Mouse (Mus musculus) megakaryocyte progenitor cell, adult 5-6 weeks (primary cell): Measurements from ENCODE around the gene Thap7. TPM values are rescaled to one million over a fixed set of nuclear protein-coding genes. Genes with fewer than 3 reads are reported as not detected.
A peak's percentile ranks its signal among the peaks of the same experiment; 100 is the strongest.
"Not testable (repeated sequence)": the region's sequence is repeated elsewhere in the genome, so short reads cannot be mapped to it uniquely, and the experiment has no call there.

Experiments used
- ATAC-seq: replicated peaks from 2 replicates; pipeline ENCODE4 v1.8.0; 2016; ENCODE audit warnings: mild to moderate bottlenecking, moderate TSS enrichment, inconsistent platforms; ENCODE audit not compliant: poor library complexity
- total RNA-seq, 2 experiments: library from RNA; stranded (forward) in 1 of 2; stranded (reverse) in 1 of 2; fragments of 157-497, 149-512 nt in 1 of 2; fragments of 200-1000 nt in 1 of 2; gene quantifications; 2 replicates each; pipeline versions ENCODE4 v1.2.3 to v1.2.4; 2015 to 2017

The Thap7 gene
- total RNA-seq, 2 experiments from 2014 or later = 8.9 to 28.9 TPM

- no peak for ATAC-seq
These were observed 1.9 kb upstream of the Thap7 start for GRCm38 (mm10) chr16:17532676-17533329.

DNA sequence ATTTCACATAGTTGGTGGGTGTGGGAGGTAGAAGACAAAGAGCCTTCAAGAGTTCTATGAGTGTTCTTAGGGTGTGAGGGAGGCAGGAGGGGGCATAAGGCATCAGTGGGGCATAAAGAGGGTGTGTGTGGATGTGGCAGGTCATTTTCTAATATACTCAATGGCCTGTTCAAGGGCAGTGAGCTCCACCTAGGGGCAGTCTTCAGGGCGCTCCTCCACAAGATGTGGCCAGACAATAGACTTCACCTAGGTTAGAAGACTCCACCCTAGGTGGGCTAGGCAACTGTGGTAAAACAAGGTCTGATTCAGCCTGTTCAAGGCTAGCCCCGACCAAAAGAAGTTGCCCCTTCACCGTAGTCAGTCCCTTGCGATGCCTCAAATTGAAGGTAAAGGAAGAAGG, 1.3 kb upstream of the Thap7 start:
- peak; percentile 42 for ATAC-seq

GRCm38 (mm10) chr16:17529981-17530586, 852 bp downstream of the Thap7 start:
- no peak; the same call in 1 of the 2 replicates for ATAC-seq

GRCm38 (mm10) chr16:17528276-17528675, 2.7 kb downstream of the Thap7 start:
- ATAC-seq = no peak

DNA sequence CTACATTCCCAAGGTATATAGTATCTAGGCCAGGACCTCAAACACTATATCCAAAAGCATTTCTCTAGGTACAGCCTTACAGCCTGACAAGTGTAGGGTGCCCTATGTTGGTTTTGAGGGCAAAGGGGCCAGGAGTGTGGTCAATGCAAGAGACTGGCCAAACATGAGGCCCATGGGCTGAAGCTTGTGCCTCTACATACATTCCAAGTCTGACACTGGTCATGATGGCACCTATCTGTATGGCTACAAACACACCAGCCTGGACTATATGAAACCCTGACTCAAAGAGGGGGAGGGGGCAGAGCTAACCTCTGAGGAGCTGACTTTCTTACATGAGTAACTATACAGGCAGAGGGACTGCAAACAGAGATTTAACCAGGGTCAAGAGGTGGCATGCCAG, 3.3 kb downstream of the Thap7 start:
- ATAC-seq = no peak

- ATAC-seq = no peak
These were observed 4.7 kb downstream of the Thap7 start for GRCm38 (mm10) chr16:17526223-17526622.

DNA sequence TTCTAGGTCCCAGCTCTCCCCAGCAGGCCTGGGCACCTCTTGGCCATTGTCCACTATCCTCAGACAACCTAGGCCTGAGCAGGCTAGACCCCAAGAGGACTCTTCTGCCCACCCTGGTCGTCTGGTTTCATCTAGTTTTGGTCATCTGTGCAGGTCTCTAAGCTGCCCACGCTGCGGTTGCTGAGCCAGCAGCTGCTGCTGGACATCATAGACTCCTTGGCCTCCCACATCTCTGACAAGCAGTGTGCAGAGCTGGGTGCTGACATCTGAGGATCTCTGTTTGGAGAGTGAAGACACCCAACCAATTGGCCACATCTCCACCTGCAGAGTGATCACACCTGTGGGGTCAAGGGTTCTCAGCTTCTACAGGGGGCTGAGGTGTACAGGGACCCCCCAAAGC, 5.4 kb downstream of the Thap7 start:
- no peak for ATAC-seq

DNA sequence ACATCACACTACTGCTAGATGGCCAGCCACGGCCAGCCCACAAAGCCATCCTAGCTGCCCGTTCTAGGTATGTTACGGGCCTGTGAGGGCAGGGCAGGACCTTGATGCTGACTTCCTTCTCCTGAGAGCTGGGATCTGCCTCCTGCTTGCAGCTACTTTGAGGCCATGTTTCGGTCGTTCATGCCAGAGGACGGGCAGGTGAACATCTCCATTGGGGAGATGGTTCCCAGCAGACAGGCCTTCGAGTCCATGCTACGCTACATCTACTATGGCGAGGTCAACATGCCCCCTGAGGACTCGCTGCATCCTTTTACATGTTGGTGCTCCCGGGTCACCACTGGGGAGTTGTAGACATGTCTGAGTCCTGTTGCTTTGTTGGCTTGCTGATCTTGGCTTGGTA, 6.8 kb downstream of the Thap7 start:
- no peak for ATAC-seq

- ATAC-seq = no peak
These were observed 12.0 kb downstream of the Thap7 start for GRCm38 (mm10) chr16:17518910-17519309.

- ATAC-seq = no peak
These were observed 19.5 kb downstream of the Thap7 start for GRCm38 (mm10) chr16:17511431-17511830.

- ATAC-seq = no peak
These were observed 20.2 kb downstream of the Thap7 start for GRCm38 (mm10) chr16:17510686-17511085.

DNA sequence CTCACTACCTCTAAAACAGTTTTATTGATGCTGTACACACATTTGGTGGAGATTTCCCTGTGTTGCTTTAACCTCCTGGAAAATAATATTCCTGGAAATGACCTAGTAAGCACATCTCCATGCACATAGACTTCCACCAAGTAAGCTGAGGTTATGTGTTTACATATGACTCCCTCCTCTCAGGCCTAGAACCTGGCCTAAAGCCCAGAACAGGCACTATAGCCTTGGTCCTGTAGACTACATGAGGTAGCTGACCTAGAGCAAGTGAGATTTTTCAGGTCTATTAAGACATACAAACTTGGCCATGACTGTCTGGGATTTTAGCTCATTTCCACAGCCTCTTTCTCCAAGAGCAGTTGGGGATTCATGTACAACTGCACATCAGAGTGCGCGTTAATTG, 20.8 kb downstream of the Thap7 start:
- no peak for ATAC-seq

DNA sequence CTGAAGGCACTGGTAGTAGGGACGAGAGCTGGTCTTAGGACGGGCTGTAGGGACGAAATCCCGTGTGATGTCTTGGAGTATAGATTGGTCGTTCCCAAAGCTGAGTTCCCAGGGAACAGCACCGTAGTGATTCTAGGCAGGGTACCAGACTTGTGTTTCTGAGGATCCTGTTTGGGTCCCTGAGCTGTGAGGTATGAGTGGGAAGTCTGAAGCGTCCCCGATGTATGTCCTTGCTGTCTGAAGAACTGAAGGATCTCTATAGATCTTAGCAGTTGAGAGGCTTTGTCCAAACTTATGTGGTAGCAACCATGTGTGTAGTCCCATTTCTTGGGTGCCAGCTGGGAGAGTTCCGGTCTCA, 21.7 kb downstream of the Thap7 start:
- ATAC-seq = no peak

DNA sequence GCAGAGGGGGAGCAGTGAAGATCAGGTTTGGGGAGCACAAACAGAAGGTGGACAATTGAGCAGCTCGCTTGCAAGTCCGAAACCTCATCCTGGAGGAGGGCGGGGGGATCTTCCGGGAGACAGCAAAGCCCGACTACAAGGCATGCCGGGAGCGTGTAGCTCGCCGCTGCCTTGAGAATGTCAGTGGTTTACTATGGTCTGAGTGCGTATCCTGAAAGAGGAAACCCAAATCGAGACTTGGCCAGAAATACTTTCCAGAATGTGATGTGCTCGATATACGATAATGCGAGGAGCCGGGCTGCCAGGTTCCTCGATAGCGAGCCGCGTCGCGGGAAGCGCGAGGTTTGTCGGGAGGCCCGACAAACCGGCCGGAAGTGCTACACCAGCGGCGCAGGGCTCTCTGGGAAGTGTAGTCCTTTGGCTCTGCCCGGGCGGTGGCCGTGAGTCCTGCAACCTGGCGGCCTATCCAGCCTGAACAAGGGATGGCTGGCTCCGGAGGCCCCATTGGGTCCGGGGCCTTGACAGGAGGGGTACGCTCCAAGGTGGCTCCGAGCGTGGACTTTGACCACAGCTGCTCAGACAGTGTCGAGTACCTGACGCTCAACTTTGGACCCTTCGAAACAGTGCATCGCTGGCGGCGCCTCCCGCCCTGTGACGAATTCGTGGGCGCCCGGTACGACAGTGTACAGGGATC, 22.2 kb downstream of the Thap7 start, which contains the start of gene Lztr1:
Gene Lztr1, plus strand, starts transcription at position 143 of the 694 bp plus-strand sequence.
- ATAC-seq = peak; percentile 93

DNA sequence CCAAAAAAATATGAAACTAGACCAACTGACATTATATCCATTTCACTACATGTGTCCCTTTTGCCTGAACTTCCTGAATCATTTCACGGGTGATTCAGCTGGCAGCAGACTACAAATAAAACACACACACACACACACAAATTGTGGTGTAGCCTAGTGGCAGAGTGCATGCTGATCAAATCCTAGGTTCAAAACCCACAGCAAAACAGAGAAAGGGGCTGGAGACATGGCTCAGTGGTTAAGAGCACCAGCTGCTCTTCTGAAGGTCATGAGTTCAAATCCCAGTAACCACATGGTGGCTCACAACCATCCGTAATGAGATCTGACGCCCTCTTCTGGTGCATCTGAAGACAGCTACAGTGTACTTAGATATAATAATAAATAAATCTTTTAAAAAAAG, 22.9 kb downstream of the Thap7 start:
- not testable (repeated sequence) for ATAC-seq

DNA sequence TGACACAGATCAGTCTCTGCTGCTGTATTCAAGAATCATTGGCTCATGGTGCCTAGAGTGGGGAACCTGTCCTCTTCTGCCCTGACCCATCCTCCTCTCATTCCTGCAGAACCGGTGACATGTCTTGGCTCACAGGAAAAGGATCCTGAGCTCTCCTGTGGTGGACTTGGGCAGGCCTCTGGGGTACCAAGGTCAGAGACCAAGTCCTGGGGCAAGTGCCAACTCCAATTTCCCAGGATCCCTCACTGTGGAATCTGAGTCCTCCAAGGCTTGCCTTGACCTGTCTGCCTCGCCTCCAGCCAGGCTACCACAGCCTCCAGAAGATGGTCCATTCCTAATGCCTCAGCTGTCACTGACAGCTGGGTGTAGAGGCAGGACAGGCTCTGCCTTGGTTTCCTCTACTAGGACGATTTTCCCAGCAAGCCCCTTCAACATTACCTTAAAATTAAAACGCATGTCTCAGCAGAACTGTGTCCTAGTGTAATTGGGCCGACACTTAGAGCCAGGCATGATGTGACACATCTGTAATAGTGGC, 23.9 kb downstream of the Thap7 start:
- ATAC-seq = no peak

- no peak for ATAC-seq
These were observed 28.3 kb downstream of the Thap7 start for GRCm38 (mm10) chr16:17502681-17503080.

DNA sequence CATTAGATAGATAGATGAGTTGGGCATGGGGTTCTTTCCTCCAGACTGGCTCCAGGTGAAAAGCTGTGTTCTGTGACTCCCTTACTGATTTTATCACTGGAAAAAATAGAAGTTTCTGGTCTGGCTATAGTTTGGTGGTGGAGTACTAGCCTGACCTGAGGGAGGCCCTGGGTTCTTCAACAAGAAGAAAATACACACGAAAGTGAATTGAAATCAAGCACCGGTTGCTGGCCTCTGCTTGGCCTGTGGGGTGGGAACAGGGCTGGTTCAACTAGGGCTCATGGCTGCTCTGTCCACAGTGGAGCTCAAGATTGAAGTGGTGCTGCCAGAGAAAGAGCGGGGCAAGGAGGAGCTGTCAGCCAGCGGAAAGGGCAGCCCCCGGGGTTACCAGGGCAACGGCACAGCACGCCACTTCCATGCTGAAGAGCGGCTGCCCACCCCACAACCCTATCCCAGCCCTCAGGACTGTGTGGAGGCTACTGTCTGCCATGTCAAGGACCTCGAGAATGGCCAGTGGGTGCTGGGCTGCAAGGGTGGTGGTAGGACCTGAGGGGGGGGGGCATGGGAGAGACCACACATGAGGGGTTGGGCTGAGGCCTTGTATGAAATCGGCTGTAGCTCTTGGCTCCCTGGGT, 31.6 kb downstream of the Thap7 start:
- ATAC-seq = no peak

GRCm38 (mm10) chr16:17496499-17497305, 34.2 kb downstream of the Thap7 start:
- ATAC-seq = no peak

GRCm38 (mm10) chr16:17491896-17492561, 38.9 kb downstream of the Thap7 start:
- ATAC-seq = peak; percentile 59
